Mouse (Mus musculus): ENCODE measurements at regions not wholly inside any gene's neighbourhood (a gene's known extent, or its start where the extent isn't known, plus 50 kb on each side); places are given as distances from the start of the nearest gene placed in this dataset.

DNA sequence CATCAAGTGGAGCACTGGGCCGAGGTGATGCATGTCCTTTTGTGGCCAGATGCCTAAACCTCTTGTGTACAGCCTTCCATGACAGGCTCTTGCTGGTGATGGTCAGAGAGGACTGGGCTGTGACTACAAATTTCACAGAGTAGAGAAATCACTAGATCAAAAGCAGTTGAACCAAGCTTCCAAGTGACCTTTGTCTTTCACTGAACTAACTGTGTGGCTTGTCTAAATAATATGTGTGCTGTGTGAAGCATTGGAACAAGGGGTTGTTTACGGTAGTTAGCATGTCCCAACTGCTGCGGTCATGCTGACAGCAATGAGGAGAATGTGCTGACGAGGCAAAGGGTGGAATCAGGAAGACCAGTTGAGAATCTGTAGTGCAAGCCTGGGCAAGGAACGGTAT, 55.3 kb upstream of the D16Ertd472e start:
- DNase-seq (ENCODE audit: low spot score): no peak

DNA sequence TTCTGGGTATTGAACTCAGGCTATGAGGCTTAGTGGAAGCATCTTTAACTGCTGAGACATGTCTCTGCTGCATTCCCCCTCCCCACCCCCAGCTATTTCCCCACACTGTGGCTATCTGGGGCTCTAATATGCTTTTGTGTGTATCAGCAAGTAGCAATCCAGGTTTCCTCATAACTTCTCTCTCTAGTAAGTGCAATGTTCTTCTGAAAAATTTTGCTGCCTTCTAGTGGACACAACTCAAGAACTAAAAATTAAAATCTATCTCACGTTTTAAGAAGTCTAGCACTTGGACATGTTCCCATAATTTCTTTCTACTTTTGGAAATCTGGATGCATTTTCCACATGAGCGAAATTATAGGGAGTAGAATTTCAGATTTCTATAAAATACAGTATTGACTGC, 50.3 kb upstream of the D16Ertd472e start:
- DNase-seq (ENCODE audit: low spot score): no peak
